Mouse (Mus musculus) ZHBTc4 (cell line): ENCODE measurements around the gene Ptger2.

Source experiments
- DNase-seq: peaks from one replicate; pipeline ENCODE4 v3.0.0-alpha.2; 2011; ENCODE audit warnings: low read depth, low spot score

Ptger2 gene

DNA sequence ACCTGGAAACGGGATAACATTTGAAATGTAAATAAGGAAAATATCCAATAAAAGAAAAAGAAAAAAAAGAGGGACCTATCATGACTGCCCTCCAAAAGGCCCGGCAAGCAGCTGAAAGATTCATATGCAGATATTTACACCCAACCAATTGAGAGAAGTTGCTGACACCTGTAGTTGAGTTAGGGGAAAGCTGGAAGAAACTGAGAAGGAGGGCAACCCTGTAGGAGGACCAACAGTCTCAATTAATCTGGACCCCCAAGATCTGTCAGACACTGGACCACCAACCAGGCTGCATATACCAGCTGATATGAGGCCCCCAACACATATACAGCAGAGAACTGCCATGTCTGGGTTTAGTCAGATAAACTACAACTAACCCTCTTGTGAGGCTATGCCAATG, 60.1 kb downstream of the Ptger2 start:
- DNase-seq = no peak

DNA sequence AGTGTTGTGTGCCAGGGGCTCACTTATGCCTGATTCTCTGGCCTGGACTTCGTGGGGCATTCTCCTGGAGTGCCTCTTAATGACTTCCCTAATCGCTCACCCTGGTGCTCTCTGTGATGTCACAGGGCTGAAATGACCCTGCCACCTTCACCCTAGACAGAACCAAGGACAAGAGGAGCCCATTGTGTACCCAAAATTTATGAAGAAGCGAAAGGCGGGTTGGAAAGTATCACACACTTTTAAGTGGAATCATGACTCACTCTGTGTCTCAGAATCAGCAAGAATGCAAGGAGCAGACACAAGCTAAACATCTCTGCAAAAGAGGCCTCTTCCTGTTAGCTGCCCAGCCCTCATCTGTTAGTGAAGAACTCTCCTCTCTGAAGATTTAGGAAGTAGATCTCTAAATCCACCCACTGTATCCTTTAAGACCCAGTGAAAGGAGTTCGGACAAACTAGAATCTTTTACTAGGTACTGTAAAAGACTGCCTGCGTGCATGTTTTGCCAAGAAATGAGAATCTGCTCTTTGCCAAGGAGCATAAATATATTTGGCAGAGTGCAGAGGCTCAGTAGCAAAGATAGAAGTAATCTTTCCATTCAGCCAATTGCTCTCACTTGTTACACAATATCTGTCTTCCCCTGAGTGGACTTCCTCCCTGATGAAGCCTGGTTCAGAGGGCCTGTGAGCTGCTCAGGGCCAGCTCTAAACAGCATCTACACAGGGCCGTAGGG, 61.9 kb downstream of the Ptger2 start:
- no peak for DNase-seq

DNA sequence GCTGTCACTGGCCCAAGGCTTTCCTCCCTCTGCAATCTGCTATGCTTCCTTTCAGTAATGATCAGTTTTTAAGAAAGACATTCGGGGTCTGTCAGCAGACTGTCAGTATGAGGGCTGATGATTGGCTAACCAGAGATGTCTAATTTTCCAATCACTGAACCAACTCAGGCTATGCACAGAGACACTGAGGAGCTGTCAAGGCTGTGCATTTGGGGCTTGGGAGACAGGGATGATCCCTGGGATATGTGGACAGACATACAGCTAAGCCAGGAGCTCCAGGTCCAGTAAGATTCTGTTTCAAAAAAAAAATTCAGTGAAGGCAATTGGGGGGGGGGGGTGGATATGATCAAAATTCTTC, 62.4 kb downstream of the Ptger2 start:
- DNase-seq = no peak

DNA sequence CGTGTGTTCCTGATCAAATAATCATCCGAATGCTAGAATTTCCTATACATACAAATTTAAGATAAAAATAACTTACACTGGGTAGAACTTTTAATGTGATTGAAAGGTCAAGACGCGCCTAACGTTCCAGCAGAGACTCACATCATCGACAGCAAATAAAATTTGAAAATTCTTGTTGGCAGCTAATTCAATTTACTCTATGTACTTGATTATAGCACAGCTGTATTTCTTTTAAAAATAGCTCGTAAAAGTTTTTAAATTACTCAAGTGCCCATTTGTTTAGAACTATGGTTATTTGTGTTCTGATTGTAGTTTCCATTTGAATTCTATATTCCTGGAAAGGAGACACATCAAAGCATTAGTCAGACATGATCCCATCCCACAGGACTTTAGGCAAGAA, 63.1 kb downstream of the Ptger2 start:
- DNase-seq = no peak
